ENCODE assay signal across 8 mouse cellular contexts in genomic region chr4:46450020-46450518, GRCm38 (mm10). TPM values are rescaled to one million over a fixed set of nuclear protein-coding genes. Genes with fewer than 3 reads are reported as not detected.
A peak's percentile ranks its signal among the peaks of the same experiment; 100 is the strongest.
DNase-seq lines count a peak whose midpoint lies in the region; ATAC-seq and TF ChIP-seq lines count a peak whose summit lies in the region.

No protein-coding gene starts in this region.

- H3K27me3 ChIP-seq in kidney, embryonic 14.5 days (ENCODE audit: control insufficient read depth, insufficient read depth, low read length), result no peaks in the 10 kb centered on the region
- H3K27me3 ChIP-seq in hindbrain, embryonic 12.5 days, result no peaks in the 10 kb centered on the region
- peaks cover 4% of the 10 kb centered on the region; the same call in 1 of the 2 replicates for H3K27me3 ChIP-seq in midbrain, embryonic 12.5 days

- no peak for TF ChIP-seq POLR2A in bone marrow macrophage, adult 2 months (IDR thresholded peaks at IDR 0.05; ENCODE audit: borderline replicate concordance, low read depth, low read length)

- 31% methylated on average over 7 of the region's 7 CpGs for WGBS in kidney, embryonic 14.5 days
- WGBS in hindbrain, embryonic 12.5 days, result 37% methylated on average over 7 of the region's 7 CpGs
- WGBS in midbrain, embryonic 12.5 days, result 35% methylated on average over 7 of the region's 7 CpGs

- TF ChIP-seq CTCF in bone marrow macrophage, adult 2 months (IDR thresholded peaks at IDR 0.05; ENCODE audit: low read depth, low read length), result no peak

- peak overlapping the region; percentile 100 for H3K9ac ChIP-seq in kidney, embryonic 14.5 days (ENCODE audit: low read depth, low read length)
- peak overlapping the region; percentile 99; the same call in 1 of the 2 replicates for H3K9ac ChIP-seq in hindbrain, embryonic 12.5 days
- peak overlapping the region; percentile 98 for H3K9ac ChIP-seq in midbrain, embryonic 12.5 days (replicated peaks)

- H3K4me2 ChIP-seq in kidney, embryonic 14.5 days (replicated peaks; ENCODE audit: low read depth, low read length), result peak overlapping the region; percentile 58
- H3K4me2 ChIP-seq in hindbrain, embryonic 12.5 days (replicated peaks), result peak overlapping the region; percentile 81
- peak overlapping the region; percentile 83 for H3K4me2 ChIP-seq in midbrain, embryonic 12.5 days (replicated peaks)

- peaks cover 11% of the 10 kb centered on the region for H3K4me1 ChIP-seq in kidney, embryonic 14.5 days (ENCODE audit: control insufficient read depth, insufficient read depth, low read length)
- peaks cover 23% of the 10 kb centered on the region for H3K4me1 ChIP-seq in bone marrow macrophage, adult 2 months (ENCODE audit: control insufficient read depth, insufficient read depth, low read length)
- H3K4me1 ChIP-seq in hindbrain, embryonic 12.5 days, result peaks cover 21% of the 10 kb centered on the region
- peaks cover 25% of the 10 kb centered on the region for H3K4me1 ChIP-seq in midbrain, embryonic 12.5 days

- peak overlapping the region; percentile 96 for H3K4me3 ChIP-seq in kidney, embryonic 14.5 days (ENCODE audit: low read length)
- H3K4me3 ChIP-seq in bone marrow macrophage, adult 2 months (ENCODE audit: insufficient read depth, low read length), result peak overlapping the region; percentile 69
- peak overlapping the region; percentile 94 for H3K4me3 ChIP-seq in hindbrain, embryonic 12.5 days
- H3K4me3 ChIP-seq in midbrain, embryonic 12.5 days, result peak overlapping the region; percentile 94

- peak overlapping the region; percentile 99 for H3K27ac ChIP-seq in kidney, embryonic 14.5 days (ENCODE audit: low read depth, low read length)
- peak overlapping the region; percentile 67 for H3K27ac ChIP-seq in bone marrow macrophage, adult 2 months (ENCODE audit: insufficient read depth, low read depth, low read length)
- peak overlapping the region; percentile 99; the same call in 1 of the 2 replicates for H3K27ac ChIP-seq in hindbrain, embryonic 12.5 days
- peak overlapping the region; percentile 98 for H3K27ac ChIP-seq in midbrain, embryonic 12.5 days (replicated peaks)

- no peak for ATAC-seq in kidney, embryonic 14.5 days (ENCODE audit: low FRiP score, low TSS enrichment)
- no peak for ATAC-seq in hindbrain, embryonic 12.5 days (ENCODE audit: low FRiP score)
- ATAC-seq in midbrain, embryonic 12.5 days (ENCODE audit: low FRiP score, low read depth), result no peak

- no peaks in the 10 kb centered on the region for H3K9me3 ChIP-seq in kidney, embryonic 14.5 days (ENCODE audit: control insufficient read depth, low read length)
- H3K9me3 ChIP-seq in hindbrain, embryonic 12.5 days (replicated peaks), result no peaks in the 10 kb centered on the region
- no peaks in the 10 kb centered on the region for H3K9me3 ChIP-seq in midbrain, embryonic 12.5 days

- DNase-seq in kidney, adult 18-20 months, result no peak
- no peak for DNase-seq in adrenal gland, postnatal 4 days (ENCODE audit: low spot score in 2 of 2)
- DNase-seq in thymus, postnatal 25 days, result no peak
- no peak for DNase-seq in left cerebral cortex, adult 18-20 months (ENCODE audit: low spot score in 2 of 2)

- no peaks in the 10 kb centered on the region for H3K36me3 ChIP-seq in kidney, embryonic 14.5 days (ENCODE audit: control insufficient read depth, insufficient read depth, low read length)
- no peaks in the 10 kb centered on the region for H3K36me3 ChIP-seq in hindbrain, embryonic 12.5 days
- no peaks in the 10 kb centered on the region for H3K36me3 ChIP-seq in midbrain, embryonic 12.5 days

RNA-seq across cellular contexts. Expression of gene Anp32b, which starts 0.6 kb away (rescaled TPM):
- polyA plus RNA-seq in kidney, embryonic 14.5 days (2014; fragmentation: Nextera tagmentation; extraction: Ambion mirVana), result 378 and 408 TPM in 2 replicates
- polyA plus RNA-seq in bone marrow macrophage, adult 2 months (2012; ENCODE audit: insufficient read depth, insufficient read length, missing spikeins), result 204 and 219 TPM in 2 replicates
- 207 and 211 TPM in 2 replicates for polyA plus RNA-seq in hindbrain, embryonic 12.5 days (2016; fragmentation: Nextera tagmentation; extraction: Ambion mirVana)
- polyA plus RNA-seq in midbrain, embryonic 12.5 days (2016; fragmentation: Nextera tagmentation; extraction: Ambion mirVana), result 237 and 256 TPM in 2 replicates
- 100 to 1,000 TPM; 185 to 204 TPM for total RNA-seq in adrenal gland, postnatal 4 days (2021)
- 10 to 100 TPM; 41.5 to 45.7 TPM for total RNA-seq in left cerebral cortex, adult 18-20 months (2021)

RNA-seq across cellular contexts. Expression of gene Hemgn, which starts 36.8 kb away (rescaled TPM):
- polyA plus RNA-seq in kidney, embryonic 14.5 days (2014; fragmentation: Nextera tagmentation; extraction: Ambion mirVana), result 0.57 and 0.73 TPM in 2 replicates
- polyA plus RNA-seq in bone marrow macrophage, adult 2 months (2012; ENCODE audit: insufficient read depth, insufficient read length, missing spikeins), result not detected in 2 replicates
- polyA plus RNA-seq in hindbrain, embryonic 12.5 days (2016; fragmentation: Nextera tagmentation; extraction: Ambion mirVana), result 2.4 and 4.3 TPM in 2 replicates
- polyA plus RNA-seq in midbrain, embryonic 12.5 days (2016; fragmentation: Nextera tagmentation; extraction: Ambion mirVana), result 2.6 and 3.6 TPM in 2 replicates
- total RNA-seq in adrenal gland, postnatal 4 days (2021), result 10 to 100 TPM in 1 of 2 experiments, 1 to 10 TPM in 1; 7.3 to 17.9 TPM
- not detected for total RNA-seq in left cerebral cortex, adult 18-20 months (2021)

RNA-seq across cellular contexts. Expression of gene Nans, which starts 39.0 kb away (rescaled TPM):
- polyA plus RNA-seq in kidney, embryonic 14.5 days (2014; fragmentation: Nextera tagmentation; extraction: Ambion mirVana), result 64.0 and 65.8 TPM in 2 replicates
- 41.8 and 43.4 TPM in 2 replicates for polyA plus RNA-seq in bone marrow macrophage, adult 2 months (2012; ENCODE audit: insufficient read depth, insufficient read length, missing spikeins)
- polyA plus RNA-seq in hindbrain, embryonic 12.5 days (2016; fragmentation: Nextera tagmentation; extraction: Ambion mirVana), result 74.3 and 76.5 TPM in 2 replicates
- 58.3 and 72.6 TPM in 2 replicates for polyA plus RNA-seq in midbrain, embryonic 12.5 days (2016; fragmentation: Nextera tagmentation; extraction: Ambion mirVana)
- total RNA-seq in adrenal gland, postnatal 4 days (2021), result 10 to 100 TPM; 51.0 to 51.3 TPM
- 10 to 100 TPM; 14.8 to 19.2 TPM for total RNA-seq in left cerebral cortex, adult 18-20 months (2021)
